Mouse (Mus musculus) bone marrow, adult 2 months (tissue): ENCODE results near the gene Msh4.

Source experiments
- CTCF ChIP-seq: fragments of 200-500 bp; IDR thresholded peaks from 2 replicates; pipeline ENCODE4 v1.5.1; 2011; ENCODE audit warnings: low read length, control low read depth; ENCODE audit not compliant: control insufficient read depth, insufficient read depth
- POLR2A ChIP-seq: fragments of 200-500 bp; IDR thresholded peaks from 2 replicates; pipeline ENCODE4 v1.6.1; 2011; ENCODE audit warnings: low read depth, mild to moderate bottlenecking, control low read depth, low read length, borderline replicate concordance; ENCODE audit not compliant: control insufficient read depth

DNA sequence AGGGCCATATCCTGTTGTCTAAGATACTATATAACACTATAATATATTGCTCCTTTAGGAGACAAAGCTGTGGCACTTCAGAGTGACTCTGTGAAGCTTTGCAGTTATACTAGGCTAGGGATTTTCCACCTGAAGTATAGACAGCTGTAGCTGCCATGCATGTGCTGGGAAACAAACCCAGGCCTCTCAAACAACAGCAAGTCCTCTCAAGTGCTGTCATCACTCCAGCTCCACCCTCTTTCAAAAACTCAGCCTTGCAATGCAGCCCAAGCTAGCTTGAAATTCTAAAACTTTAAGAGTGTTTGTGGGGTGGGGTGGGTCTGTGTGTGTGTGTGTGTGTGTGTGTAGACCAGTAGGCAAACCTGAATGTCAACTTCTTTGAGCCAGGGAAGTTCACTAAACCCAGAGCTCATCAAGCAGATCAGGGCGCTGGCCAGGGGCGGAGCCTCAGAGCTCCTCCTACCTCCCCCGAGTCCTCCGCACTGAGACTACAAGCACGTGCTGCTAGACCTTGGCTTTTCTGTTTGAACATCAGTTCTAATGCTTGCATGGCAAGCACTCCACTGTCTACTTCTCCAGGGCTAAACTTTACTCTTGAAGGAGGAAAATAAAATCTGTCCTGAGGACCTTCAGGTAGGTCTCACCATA is 56.4 kb downstream of the Msh4 start:
- TF ChIP-seq CTCF (no peak), POLR2A (no peak)
